Mouse (Mus musculus) heart, embryonic 16.5 days (tissue): ENCODE results near the gene Poglut1. TPM values are rescaled to one million over a fixed set of nuclear protein-coding genes. Genes with fewer than 3 reads are reported as not detected.

Experiments used
- ATAC-seq: fragments of 200-750 bp; cut with Nextera tagmentation; replicated peaks from 2 replicates; pipeline ENCODE4 v1.8.0; 2017; ENCODE audit warnings: moderate number of reproducible peaks; ENCODE audit not compliant: insufficient read depth, low FRiP score; ENCODE audit errors: extremely low read depth
- H3K27ac ChIP-seq: fragments of 300-500 bp; sonication (generic); 2 replicates; pipeline ENCODE4 v1.5.1; 2014; ENCODE audit warnings: mild to moderate bottlenecking, low read length, control low read depth, moderate library complexity
- H3K27me3 ChIP-seq: fragments of 300-500 bp; sonication (generic); 2 replicates; pipeline ENCODE4 v1.6.1; 2014; ENCODE audit warnings: low read length, mixed read lengths; ENCODE audit not compliant: control insufficient read depth, insufficient read depth
- H3K36me3 ChIP-seq: fragments of 300-500 bp; sonication (generic); 2 replicates; pipeline ENCODE4 v1.6.1; 2014; ENCODE audit not compliant: control insufficient read depth, insufficient read depth
- H3K4me1 ChIP-seq: fragments of 300-500 bp; sonication (generic); 2 replicates; pipeline ENCODE4 v1.6.1; 2014; ENCODE audit warnings: low read length, mixed read lengths; ENCODE audit not compliant: control insufficient read depth, insufficient read depth
- H3K4me2 ChIP-seq: fragments of 300-500 bp; sonication (generic); 2 replicates; pipeline ENCODE4 v1.6.1; 2014; ENCODE audit warnings: low read depth, mild to moderate bottlenecking, control low read depth, low read length
- H3K4me3 ChIP-seq: fragments of 300-500 bp; sonication (generic); 2 replicates; pipeline ENCODE4 v1.5.1; 2014; ENCODE audit warnings: mild to moderate bottlenecking, control low read depth, low read length
- H3K9ac ChIP-seq: fragments of 300-500 bp; sonication (generic); 2 replicates; pipeline ENCODE4 v1.6.1; 2014; ENCODE audit warnings: low read length, control low read depth
- H3K9me3 ChIP-seq: fragments of 300-500 bp; sonication (generic); replicated peaks from 2 replicates; pipeline ENCODE4 v1.6.1; 2016; ENCODE audit warnings: low read length; ENCODE audit not compliant: control insufficient read depth
- WGBS: fragments of 180-500 bp; shearing (Covaris S2); extraction: QIAGEN DNeasy Blood & Tissue Kit; methylation state at CpG from one replicate; pipeline ENCODE4 v1.1.7; 2014; 5-methylcytosine and 5-hydroxymethylcytosine counted together
- polyA plus RNA-seq: library from polyadenylated mRNA; unstranded; fragments of >200 nt; fragmentation: Nextera tagmentation; extraction: Ambion mirVana; gene quantifications from 2 replicates; pipeline ENCODE4 v1.2.1, GENCODE M21; 2015

The Poglut1 gene
- polyA plus RNA-seq, 1 experiment from 2014 or later, result 28.9 TPM

- WGBS, result 83% methylated on average over 4 of the region's 4 CpGs
- ATAC-seq, result no peak
- Histone ChIP-seq H3K36me3 (peaks cover 50% of the 10 kb centered on the region), H3K27ac (no peak overlapping the region), H3K4me3 (no peak overlapping the region), H3K4me1 (no peaks in the 10 kb centered on the region), H3K4me2 (no peak overlapping the region), H3K9me3 (no peaks in the 10 kb centered on the region), H3K9ac (no peak overlapping the region), H3K27me3 (no peaks in the 10 kb centered on the region)
Observed at GRCm38 (mm10) chr16:38587572-38587971, 37.5 kb upstream of the Poglut1 start.

GRCm38 (mm10) chr16:38587163-38587562, 37.1 kb upstream of the Poglut1 start:
- H3K27me3 ChIP-seq, result no peaks in the 10 kb centered on the region
- WGBS, result 61% methylated on average over 5 of the region's 5 CpGs
- no peaks in the 10 kb centered on the region for H3K4me1 ChIP-seq
- no peak overlapping the region for H3K4me3 ChIP-seq
- H3K9ac ChIP-seq, result no peak overlapping the region
- no peak for ATAC-seq
- H3K9me3 ChIP-seq, result no peaks in the 10 kb centered on the region
- no peak overlapping the region for H3K4me2 ChIP-seq
- H3K27ac ChIP-seq, result no peak overlapping the region
- peaks cover 53% of the 10 kb centered on the region for H3K36me3 ChIP-seq

GRCm38 (mm10) chr16:38585186-38585585, 35.1 kb upstream of the Poglut1 start:
- H3K9ac ChIP-seq, result no peak overlapping the region
- H3K27ac ChIP-seq, result no peak overlapping the region
- 91% methylated on average over 5 of the region's 5 CpGs for WGBS
- H3K9me3 ChIP-seq, result no peaks in the 10 kb centered on the region
- no peak overlapping the region for H3K4me3 ChIP-seq
- no peak for ATAC-seq
- peaks cover 50% of the 10 kb centered on the region for H3K36me3 ChIP-seq
- H3K4me2 ChIP-seq, result no peak overlapping the region
- no peaks in the 10 kb centered on the region for H3K27me3 ChIP-seq
- no peaks in the 10 kb centered on the region for H3K4me1 ChIP-seq

- 76% methylated on average over 7 of the region's 7 CpGs for WGBS
- Histone ChIP-seq H3K36me3 (peaks cover 50% of the 10 kb centered on the region), H3K9ac (no peak overlapping the region), H3K27me3 (no peaks in the 10 kb centered on the region), H3K27ac (no peak overlapping the region), H3K4me1 (no peaks in the 10 kb centered on the region), H3K4me3 (no peak overlapping the region), H3K4me2 (no peak overlapping the region), H3K9me3 (no peaks in the 10 kb centered on the region)
- 0 out of 2 replicates have a peak, but pooled peaks have one; percentile 18 for ATAC-seq
Observed at GRCm38 (mm10) chr16:38584761-38585160, 34.7 kb upstream of the Poglut1 start.

GRCm38 (mm10) chr16:38571481-38571880, 21.4 kb upstream of the Poglut1 start:
- Histone ChIP-seq H3K36me3 (peaks cover 38% of the 10 kb centered on the region), H3K27me3 (no peaks in the 10 kb centered on the region), H3K4me2 (no peak overlapping the region), H3K4me1 (no peaks in the 10 kb centered on the region), H3K9me3 (no peaks in the 10 kb centered on the region), H3K9ac (no peak overlapping the region), H3K27ac (no peak overlapping the region), H3K4me3 (no peak overlapping the region)
- WGBS, result 98% methylated on average over 3 of the region's 3 CpGs
- ATAC-seq, result no peak

GRCm38 (mm10) chr16:38568192-38568591, 18.1 kb upstream of the Poglut1 start:
- 92% methylated on average over 5 of the region's 5 CpGs for WGBS
- H3K36me3 ChIP-seq, result peaks cover 39% of the 10 kb centered on the region
- ATAC-seq, result no peak

GRCm38 (mm10) chr16:38563516-38563915, 13.5 kb upstream of the Poglut1 start:
- peaks cover 14% of the 10 kb centered on the region for H3K4me1 ChIP-seq
- WGBS, result 20% methylated on average over 10 of the region's 10 CpGs
- H3K27me3 ChIP-seq, result 0 out of 2 replicates have a peak, but pooled peaks cover 2% of the 10 kb centered on the region
- H3K4me2 ChIP-seq, result peak overlapping the region; percentile 83
- ATAC-seq, result no peak
- H3K27ac ChIP-seq, result no peak overlapping the region
- peak overlapping the region; percentile 87 for H3K9ac ChIP-seq
- H3K9me3 ChIP-seq, result no peaks in the 10 kb centered on the region
- H3K36me3 ChIP-seq, result peaks cover 16% of the 10 kb centered on the region; the same call in 1 of the 2 replicates
- H3K4me3 ChIP-seq, result peak overlapping the region; percentile 79

More at GRCm38 (mm10) chr16:38568192-38568591, 18.1 kb upstream of the Poglut1 start:
- no peak overlapping the region for H3K27ac ChIP-seq
- H3K27me3 ChIP-seq, result no peaks in the 10 kb centered on the region
- no peaks in the 10 kb centered on the region for H3K9me3 ChIP-seq
- no peak overlapping the region for H3K4me3 ChIP-seq
- no peak overlapping the region for H3K9ac ChIP-seq
- H3K4me1 ChIP-seq, result peaks cover 10% of the 10 kb centered on the region
- H3K4me2 ChIP-seq, result no peak overlapping the region

- ATAC-seq, result peak; percentile 59
- H3K4me3 ChIP-seq, result peak overlapping the region; percentile 79
- peak overlapping the region; percentile 87 for H3K9ac ChIP-seq
- H3K4me2 ChIP-seq, result peak overlapping the region; percentile 83
- under 1% methylated on average over 25 of the region's 25 CpGs for WGBS
- peaks cover 2% of the 10 kb centered on the region; the same call in 1 of the 2 replicates for H3K27me3 ChIP-seq
- peak overlapping the region; percentile 76 for H3K27ac ChIP-seq
- peaks cover 14% of the 10 kb centered on the region for H3K4me1 ChIP-seq
- H3K9me3 ChIP-seq, result no peaks in the 10 kb centered on the region
- peaks cover 15% of the 10 kb centered on the region; the same call in 1 of the 2 replicates for H3K36me3 ChIP-seq
Observed at GRCm38 (mm10) chr16:38562968-38563327, 12.9 kb upstream of the Poglut1 start.

GRCm38 (mm10) chr16:38562131-38562967, 12.3 kb upstream of the Poglut1 start:
- peaks cover 14% of the 10 kb centered on the region for H3K4me1 ChIP-seq
- H3K36me3 ChIP-seq, result peaks cover 15% of the 10 kb centered on the region; the same call in 1 of the 2 replicates
- 7% methylated on average over 37 of the region's 37 CpGs for WGBS

More at GRCm38 (mm10) chr16:38562131-38562967, 12.3 kb upstream of the Poglut1 start:
- Histone ChIP-seq H3K27me3 (peaks cover 2% of the 10 kb centered on the region; the same call in 1 of the 2 replicates), H3K9me3 (no peaks in the 10 kb centered on the region), H3K27ac (peak overlapping the region; percentile 76), H3K4me2 (peak overlapping the region; percentile 83), H3K9ac (peak overlapping the region; percentile 87), H3K4me3 (peak overlapping the region; percentile 79)
- peak; percentile 95 for ATAC-seq
